Mouse (Mus musculus): Measurements from ENCODE around the gene Pcp4l1. TPM values are rescaled to one million over a fixed set of nuclear protein-coding genes. Genes with fewer than 3 reads are reported as not detected.

The Pcp4l1 gene
- total and polyA plus RNA-seq, 2 experiments from 2014 or later: 48.7 to 164 TPM

DNA sequence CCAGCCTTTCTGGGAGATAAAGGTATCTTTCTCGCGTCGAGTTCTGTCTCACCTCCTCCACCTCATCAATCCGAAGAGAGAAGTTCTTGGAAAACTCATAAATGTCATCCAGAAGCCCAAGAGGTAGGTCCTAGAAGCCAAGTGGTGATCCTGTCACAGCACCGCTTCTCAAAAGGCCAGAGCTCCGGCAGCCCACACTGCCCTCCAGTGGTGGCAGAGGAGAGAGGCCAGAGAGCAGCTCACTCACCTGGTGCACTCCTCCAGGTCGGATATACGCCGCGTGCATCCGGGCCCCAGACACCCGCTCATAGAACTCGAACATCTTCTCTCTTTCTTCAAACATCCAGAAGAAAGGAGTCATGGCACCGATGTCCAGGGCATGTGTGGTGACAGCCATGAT lies 42.4 kb upstream of the Pcp4l1 start:
- Histone ChIP-seq H3K4me2 (ENCODE audit: low read depth, low read length) (no peak overlapping the region), H3K36me3 (replicated peaks; ENCODE audit: control insufficient read depth, insufficient read depth, low read length) (peaks cover 96% of the 10 kb centered on the region), H3K27me3 (ENCODE audit: control insufficient read depth, insufficient read depth, low read length) (no peaks in the 10 kb centered on the region), H3K4me1 (ENCODE audit: control insufficient read depth, insufficient read depth) (0 out of 2 replicates have a peak, but pooled peaks cover 6% of the 10 kb centered on the region), H3K4me3 (ENCODE audit: low read depth, low read length) (no peak overlapping the region), H3K27ac (ENCODE audit: low read depth) (no peak overlapping the region), H3K9me3 (replicated peaks; ENCODE audit: control insufficient read depth, low read length) (no peaks in the 10 kb centered on the region), H3K9ac (replicated peaks; ENCODE audit: low read depth, low read length) (no peak overlapping the region)
- DNase-seq (ENCODE audit: low spot score): no peak
- 0 out of 2 replicates have a peak, but pooled peaks have one; percentile 35 for ATAC-seq (ENCODE audit: insufficient read depth, low read depth)
- 76% methylated on average over 14 of the region's 14 CpGs for WGBS
- TF ChIP-seq EP300 (IDR thresholded peaks at IDR 0.05; ENCODE audit: low read depth) (no peak), CTCF (IDR thresholded peaks at IDR 0.05; ENCODE audit: low read depth) (peak; percentile 75)

DNA sequence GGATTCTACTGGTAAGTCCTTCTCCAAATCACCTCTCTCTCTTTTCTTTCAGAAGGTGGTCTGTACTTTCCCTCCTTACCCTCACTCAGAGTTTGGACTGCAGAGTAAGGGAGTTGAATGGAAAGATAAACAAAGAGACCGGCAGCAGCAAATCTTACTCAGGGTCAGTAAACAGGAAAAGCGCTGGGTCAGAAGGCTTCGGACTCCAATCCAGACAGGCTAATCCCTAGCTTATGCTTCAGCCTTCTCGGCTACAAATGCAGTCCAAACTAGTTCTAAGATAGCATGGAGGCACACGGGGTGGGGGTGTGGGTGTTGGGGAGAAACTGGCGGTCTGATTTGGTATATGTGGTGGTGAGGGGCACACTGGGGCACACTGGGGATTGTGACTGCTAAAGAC lies 41.4 kb upstream of the Pcp4l1 start:
- 76% methylated on average over 6 of the region's 6 CpGs for WGBS
- peaks cover 85% of the 10 kb centered on the region for H3K36me3 ChIP-seq (replicated peaks; ENCODE audit: control insufficient read depth, insufficient read depth, low read length)
- no peak for TF ChIP-seq EP300 (IDR thresholded peaks at IDR 0.05; ENCODE audit: low read depth)

DNA sequence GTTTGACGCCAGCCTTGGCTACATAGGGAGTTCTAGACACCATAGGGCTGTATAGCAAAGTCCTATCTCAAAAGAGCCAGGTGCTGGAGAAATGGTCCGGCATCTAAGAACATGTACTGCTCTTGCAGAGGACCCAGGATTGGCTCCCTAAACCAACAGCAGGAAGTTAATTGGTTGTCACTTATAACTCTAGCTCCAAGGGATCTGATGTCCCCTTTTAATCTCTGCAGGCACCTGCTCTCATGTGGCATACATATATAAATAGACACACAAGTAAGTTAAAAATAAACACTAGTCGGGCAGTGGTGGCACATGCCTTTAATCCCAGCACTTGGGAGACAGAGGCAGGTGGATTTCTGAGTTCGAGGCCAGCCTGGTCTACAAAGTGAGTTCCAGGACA lies 39.7 kb upstream of the Pcp4l1 start:
- no peaks in the 10 kb centered on the region for H3K9me3 ChIP-seq (replicated peaks; ENCODE audit: control insufficient read depth, low read length)
- H3K4me1 ChIP-seq (ENCODE audit: control insufficient read depth, insufficient read depth): 0 out of 2 replicates have a peak, but pooled peaks cover 6% of the 10 kb centered on the region
- peak overlapping the region; percentile 2 for H3K27ac ChIP-seq (ENCODE audit: low read depth)
- ATAC-seq (ENCODE audit: insufficient read depth, low read depth) (peak; percentile 40; the same call in 1 of the 2 replicates), DNase-seq (ENCODE audit: low spot score) (no peak)
- TF ChIP-seq CTCF (IDR thresholded peaks at IDR 0.05; ENCODE audit: low read depth) (no peak), EP300 (IDR thresholded peaks at IDR 0.05; ENCODE audit: low read depth) (no peak)
- no peak overlapping the region for H3K4me3 ChIP-seq (ENCODE audit: low read depth, low read length)
- WGBS: 28% methylated on average over 4 of the region's 4 CpGs
- H3K36me3 ChIP-seq (replicated peaks; ENCODE audit: control insufficient read depth, insufficient read depth, low read length): peaks cover 71% of the 10 kb centered on the region
- no peak overlapping the region for H3K4me2 ChIP-seq (ENCODE audit: low read depth, low read length)
- H3K9ac ChIP-seq (replicated peaks; ENCODE audit: low read depth, low read length): no peak overlapping the region
- H3K27me3 ChIP-seq (ENCODE audit: control insufficient read depth, insufficient read depth, low read length): no peaks in the 10 kb centered on the region

More for the DNA sequence above, 41.4 kb upstream of the Pcp4l1 start:
- no peak for ATAC-seq (ENCODE audit: insufficient read depth, low read depth)
- no peak overlapping the region for H3K27ac ChIP-seq (ENCODE audit: low read depth)
- 0 out of 2 replicates have a peak, but pooled peaks cover 6% of the 10 kb centered on the region for H3K4me1 ChIP-seq (ENCODE audit: control insufficient read depth, insufficient read depth)
- no peak overlapping the region for H3K4me3 ChIP-seq (ENCODE audit: low read depth, low read length)
- H3K9me3 ChIP-seq (replicated peaks; ENCODE audit: control insufficient read depth, low read length): no peaks in the 10 kb centered on the region
- no peaks in the 10 kb centered on the region for H3K27me3 ChIP-seq (ENCODE audit: control insufficient read depth, insufficient read depth, low read length)
- no peak overlapping the region for H3K4me2 ChIP-seq (ENCODE audit: low read depth, low read length)
- H3K9ac ChIP-seq (replicated peaks; ENCODE audit: low read depth, low read length): no peak overlapping the region
- DNase-seq (ENCODE audit: low spot score): no peak

DNA sequence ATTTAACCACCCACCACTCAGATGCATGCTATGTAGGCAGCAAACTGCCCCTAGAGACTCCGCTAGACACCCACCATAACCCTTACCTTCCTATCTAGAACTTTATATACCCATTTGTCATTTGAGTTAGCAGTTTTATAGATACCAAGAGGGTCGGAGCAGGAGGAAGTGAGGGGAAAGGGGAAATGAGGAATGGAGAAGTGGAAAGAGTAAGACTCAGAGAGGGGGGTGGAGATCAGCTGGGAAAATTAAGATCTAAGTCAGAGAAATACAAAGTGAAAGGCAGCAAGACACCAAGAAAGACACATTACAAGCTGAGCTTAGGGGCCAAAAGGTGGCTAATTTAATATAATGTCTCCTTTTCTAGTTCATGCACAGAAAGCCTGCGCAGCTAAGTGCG lies 38.5 kb upstream of the Pcp4l1 start:
- DNase-seq (ENCODE audit: low spot score) (no peak), ATAC-seq (ENCODE audit: insufficient read depth, low read depth) (no peak)
- H3K27ac ChIP-seq (ENCODE audit: low read depth): peak overlapping the region; percentile 15; the same call in 1 of the 2 replicates
- H3K9ac ChIP-seq (replicated peaks; ENCODE audit: low read depth, low read length): no peak overlapping the region
- no peaks in the 10 kb centered on the region for H3K9me3 ChIP-seq (replicated peaks; ENCODE audit: control insufficient read depth, low read length)
- TF ChIP-seq EP300 (IDR thresholded peaks at IDR 0.05; ENCODE audit: low read depth) (no peak), CTCF (IDR thresholded peaks at IDR 0.05; ENCODE audit: low read depth) (no peak)
- H3K4me2 ChIP-seq (ENCODE audit: low read depth, low read length): no peak overlapping the region
- peaks cover 59% of the 10 kb centered on the region for H3K36me3 ChIP-seq (replicated peaks; ENCODE audit: control insufficient read depth, insufficient read depth, low read length)
- no peak overlapping the region for H3K4me3 ChIP-seq (ENCODE audit: low read depth, low read length)
- 0 out of 2 replicates have a peak, but pooled peaks cover 6% of the 10 kb centered on the region for H3K4me1 ChIP-seq (ENCODE audit: control insufficient read depth, insufficient read depth)
- H3K27me3 ChIP-seq (ENCODE audit: control insufficient read depth, insufficient read depth, low read length): no peaks in the 10 kb centered on the region
- WGBS: 88% methylated on average over 4 of the region's 4 CpGs

DNA sequence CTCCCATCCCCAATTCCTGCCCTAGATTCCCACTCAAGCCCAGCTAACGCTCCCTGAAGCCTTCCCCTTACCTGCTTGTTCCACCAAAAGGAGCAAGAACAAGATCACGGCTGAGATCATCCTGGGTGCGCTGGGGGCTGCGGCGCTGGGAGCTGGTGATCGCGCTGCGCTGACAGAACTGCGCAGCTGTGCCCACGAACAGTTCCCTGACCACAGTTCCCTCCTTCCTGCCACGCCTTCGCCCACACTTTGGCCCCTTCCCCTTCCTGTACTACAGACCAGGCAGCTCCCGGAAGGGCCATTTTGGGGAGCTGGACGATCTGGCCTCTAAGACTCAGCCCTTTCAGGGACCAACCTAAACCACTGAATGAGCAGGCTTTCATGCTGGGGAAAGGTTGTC lies 38.1 kb upstream of the Pcp4l1 start, which contains the start of gene Fcer1g:
TSS of gene Fcer1g (minus strand) at position 240 of the 400 bp plus-strand sequence.
- ATAC-seq (ENCODE audit: insufficient read depth, low read depth) (no peak), DNase-seq (ENCODE audit: low spot score) (no peak)
- Histone ChIP-seq H3K4me3 (ENCODE audit: low read depth, low read length) (no peak within 1 kb of the TSS; the same call in 1 of the 2 replicates), H3K36me3 (replicated peaks; ENCODE audit: control insufficient read depth, insufficient read depth, low read length) (peaks cover 56% of the 10 kb centered on the region), H3K9ac (replicated peaks; ENCODE audit: low read depth, low read length) (no peak within 1 kb of the TSS), H3K27ac (ENCODE audit: low read depth) (peak within 1 kb of the TSS; percentile 15; the same call in 1 of the 2 replicates), H3K9me3 (replicated peaks; ENCODE audit: control insufficient read depth, low read length) (no peaks in the 10 kb centered on the region), H3K4me2 (ENCODE audit: low read depth, low read length) (no peak within 1 kb of the TSS), H3K4me1 (ENCODE audit: control insufficient read depth, insufficient read depth) (0 out of 2 replicates have a peak, but pooled peaks cover 6% of the 10 kb centered on the region), H3K27me3 (ENCODE audit: control insufficient read depth, insufficient read depth, low read length) (no peaks in the 10 kb centered on the region)
- WGBS: 78% methylated on average over 14 of the region's 14 CpGs
- TF ChIP-seq CTCF (IDR thresholded peaks at IDR 0.05; ENCODE audit: low read depth) (no peak), EP300 (IDR thresholded peaks at IDR 0.05; ENCODE audit: low read depth) (no peak)

Data from heart, postnatal 0 days (tissue).